27 mouse cellular contexts compared by ENCODE assay signal in genomic region chr4:63194366-63194765, GRCm38 (mm10). TPM values are rescaled to one million over a fixed set of nuclear protein-coding genes. Genes with fewer than 3 reads are reported as not detected.
"Had no signal": no experiment of that assay in that cellular context is flagged by ENCODE, and none has a peak within 500 bp of the region (broad histone marks: within the 10 kb centered on the region; RNA-seq: fewer than 3 reads in every experiment).

No protein-coding gene starts in this region.

- H3K4me2 ChIP-seq: heart, embryonic 11.5 days; heart, embryonic 13.5 days; heart, embryonic 15.5 days; hindbrain, embryonic 13.5 days; hindbrain, embryonic 15.5 days; kidney, embryonic 15.5 days; limb, embryonic 12.5 days had no signal

- ATAC-seq: hindbrain, postnatal 0 days; intestine, embryonic 16.5 days had no signal

- H3K9ac ChIP-seq: heart, embryonic 13.5 days; heart, embryonic 15.5 days; hindbrain, embryonic 13.5 days; hindbrain, embryonic 15.5 days; kidney, embryonic 15.5 days; limb, embryonic 12.5 days had no signal

- H3K27ac ChIP-seq: heart, adult 2 months; heart, embryonic 13.5 days; heart, embryonic 15.5 days; hindbrain, embryonic 13.5 days; hindbrain, embryonic 15.5 days; hindbrain, postnatal 0 days; kidney, embryonic 15.5 days; kidney, postnatal 0 days; limb, embryonic 12.5 days had no signal

- H3K36me3 ChIP-seq: heart, embryonic 13.5 days; heart, embryonic 15.5 days; hindbrain, embryonic 13.5 days; hindbrain, embryonic 15.5 days; kidney, embryonic 15.5 days; limb, embryonic 12.5 days had no signal

- DNase-seq: gastrocnemius, postnatal 14 days; gastrocnemius, postnatal 36 days; heart, adult 11 months; heart, adult 2 months; heart, postnatal 14 days; heart, postnatal 36 days; kidney, adult 11 months; kidney, adult 2 months; kidney, adult 9 months; kidney, postnatal 14 days; kidney, postnatal 36 days; layer of hippocampus, adult 9-11 months; layer of hippocampus, postnatal 36 days; left cerebral cortex, postnatal 4 days; liver had no signal

- H3K4me3 ChIP-seq: heart, adult 2 months; heart, embryonic 13.5 days; heart, embryonic 15.5 days; hindbrain, embryonic 13.5 days; hindbrain, embryonic 15.5 days; kidney, embryonic 15.5 days; limb, embryonic 12.5 days had no signal

- H3K27me3 ChIP-seq: heart, embryonic 15.5 days; hindbrain, embryonic 13.5 days; hindbrain, embryonic 15.5 days; kidney, embryonic 15.5 days; limb, embryonic 12.5 days had no signal

- H3K4me1 ChIP-seq: heart, embryonic 15.5 days; hindbrain, embryonic 15.5 days had no signal

- H3K9me3 ChIP-seq: heart, embryonic 13.5 days; heart, embryonic 15.5 days; hindbrain, embryonic 13.5 days; hindbrain, embryonic 15.5 days; kidney, embryonic 15.5 days; limb, embryonic 12.5 days had no signal

RNA-seq across cellular contexts. Expression of gene Kif12, which starts 22.4 kb away (rescaled TPM):
- polyA plus RNA-seq: heart, adult 2 months; heart, postnatal 0 days; hindbrain, embryonic 11.5 days; hindbrain, embryonic 13.5 days had no signal

RNA-seq across cellular contexts. Expression of gene Ambp, which starts 39.8 kb away (rescaled TPM):
- polyA plus RNA-seq: heart, adult 2 months; hindbrain, embryonic 11.5 days; hindbrain, embryonic 13.5 days; hindbrain, postnatal 0 days had no signal
